Mouse (Mus musculus) spleen, postnatal 36 days (tissue): ENCODE results near the gene Strbp.
"Not testable (repeated sequence)": the region's sequence is repeated elsewhere in the genome, so short reads cannot be mapped to it uniquely, and the experiment has no call there.

Experiments
- DNase-seq, 2 experiments: peaks; one replicate each; pipeline ENCODE4 v3.0.0; 2022; ENCODE audit warnings: low spot score in 2 of 2, mixed read lengths in 1 of 2

Gene Strbp

GRCm38 (mm10) chr2:37519286-37519640 lies 184.4 kb downstream of the Strbp start:
- DNase-seq = no peak

- no peak for DNase-seq
Measured at GRCm38 (mm10) chr2:37518561-37519285, 184.9 kb downstream of the Strbp start.

GRCm38 (mm10) chr2:37516922-37517462 lies 186.7 kb downstream of the Strbp start:
- no peak for DNase-seq

GRCm38 (mm10) chr2:37516030-37516710 lies 187.5 kb downstream of the Strbp start, which contains the start of gene Gpr21:
TSS of gene Gpr21 (plus strand) at chr2:37516332.
- DNase-seq = no peak

- DNase-seq = no peak
Measured at GRCm38 (mm10) chr2:37511134-37511901, 192.3 kb downstream of the Strbp start.

GRCm38 (mm10) chr2:37505856-37506255 lies 197.8 kb downstream of the Strbp start:
- not testable (repeated sequence) for DNase-seq

GRCm38 (mm10) chr2:37497321-37497720 lies 206.3 kb downstream of the Strbp start:
- DNase-seq = no peak

- DNase-seq = no peak
Measured at GRCm38 (mm10) chr2:37488956-37489355, 214.7 kb downstream of the Strbp start.

GRCm38 (mm10) chr2:37486408-37486807 lies 217.3 kb downstream of the Strbp start:
- DNase-seq = no peak

- DNase-seq = peak; percentile 1 to 49
Measured at GRCm38 (mm10) chr2:37485370-37485769, 218.3 kb downstream of the Strbp start.

- peak; percentile 4 to 6 for DNase-seq
Measured at GRCm38 (mm10) chr2:37484165-37484564, 219.5 kb downstream of the Strbp start.

GRCm38 (mm10) chr2:37480039-37480438 lies 223.6 kb downstream of the Strbp start:
- DNase-seq = no peak

- no peak for DNase-seq
Measured at GRCm38 (mm10) chr2:37479559-37479958, 224.1 kb downstream of the Strbp start.

GRCm38 (mm10) chr2:37466266-37466665 lies 237.4 kb downstream of the Strbp start:
- DNase-seq = no peak

GRCm38 (mm10) chr2:37460707-37461106 lies 243.0 kb downstream of the Strbp start:
- no peak for DNase-seq

GRCm38 (mm10) chr2:37452376-37452760 lies 251.3 kb downstream of the Strbp start:
- DNase-seq = peak in 1 of 2 experiments; percentile 10

- peak; percentile 93 to 94 for DNase-seq
Measured at GRCm38 (mm10) chr2:37451667-37452375, 251.8 kb downstream of the Strbp start.

GRCm38 (mm10) chr2:37442611-37443591 lies 260.8 kb downstream of the Strbp start, which contains the start of the genes Zbtb26, Zbtb6 and Rabgap1:
TSS of gene Zbtb26 (minus strand) at chr2:37443135.
TSS of gene Zbtb6 (minus strand) at chr2:37443171.
TSS of gene Rabgap1 (plus strand) at chr2:37443279.
- DNase-seq = peak; percentile 94 to 95
